Mouse (Mus musculus) thymus, adult 2 months (tissue): ENCODE data around the gene Ambra1.

Source experiments
- CTCF ChIP-seq: fragments of 200-500 bp; IDR thresholded peaks from 2 replicates; pipeline ENCODE4 v1.5.1; 2012; ENCODE audit warnings: mild to moderate bottlenecking, control low read depth, low read length, moderate library complexity, borderline replicate concordance; ENCODE audit not compliant: control insufficient read depth, poor library complexity, insufficient read depth; ENCODE audit errors: extremely low read depth
- POLR2A ChIP-seq: fragments of 200-500 bp; IDR thresholded peaks from 2 replicates; pipeline ENCODE4 v1.6.1; 2012; ENCODE audit warnings: mild to moderate bottlenecking, low read length, control low read depth, moderate library complexity; ENCODE audit not compliant: control insufficient read depth, poor library complexity, insufficient read depth; ENCODE audit errors: extremely low read depth

DNA sequence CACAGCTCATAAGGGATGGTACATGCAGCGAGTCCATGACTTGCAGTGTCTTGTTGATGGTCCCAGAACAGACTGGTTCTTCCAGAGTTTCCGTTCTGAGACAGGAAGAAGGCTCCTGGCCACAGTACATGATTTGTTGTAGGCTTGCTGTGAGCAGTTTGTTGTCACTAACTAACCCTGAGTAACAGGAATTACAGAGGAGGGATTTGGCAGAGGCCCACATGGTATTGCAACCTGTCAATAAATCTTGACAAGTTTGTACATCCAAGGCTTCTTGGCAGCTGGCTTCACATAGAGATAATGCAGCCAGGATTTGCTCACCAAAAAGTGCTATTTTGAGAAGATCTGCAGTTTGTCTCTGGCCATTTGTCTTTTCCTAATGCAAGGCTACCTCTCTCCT lies 176.2 kb downstream of the Ambra1 start:
- no peak for TF ChIP-seq POLR2A
- no peak for TF ChIP-seq CTCF
